Mouse (Mus musculus): ENCODE results near the gene Gas1. TPM values are rescaled to one million over a fixed set of nuclear protein-coding genes. Genes with fewer than 3 reads are reported as not detected.

Gene Gas1
- polyA plus RNA-seq (2014; fragmentation: Illumina TruSeq; extraction: RNeasy Lipid Tissue Mini Kit (QIAGEN cat#74804); ENCODE audit: low read depth, low replicate concordance), result 38.9 TPM

GRCm38 (mm10) chr13:60177106-60177796, at the start of gene Gas1:
TSS of gene Gas1 (minus strand) at chr13:60177365.

All from sigmoid colon, adult 10 weeks (tissue).